Mouse (Mus musculus): ENCODE data around the gene Tagln2. TPM values are rescaled to one million over a fixed set of nuclear protein-coding genes. Genes with fewer than 3 reads are reported as not detected.
A peak's percentile ranks its signal among the peaks of the same experiment; 100 is the strongest.

The Tagln2 gene
- polyA plus RNA-seq, 1 experiment from 2014 or later = 609 TPM

DNA sequence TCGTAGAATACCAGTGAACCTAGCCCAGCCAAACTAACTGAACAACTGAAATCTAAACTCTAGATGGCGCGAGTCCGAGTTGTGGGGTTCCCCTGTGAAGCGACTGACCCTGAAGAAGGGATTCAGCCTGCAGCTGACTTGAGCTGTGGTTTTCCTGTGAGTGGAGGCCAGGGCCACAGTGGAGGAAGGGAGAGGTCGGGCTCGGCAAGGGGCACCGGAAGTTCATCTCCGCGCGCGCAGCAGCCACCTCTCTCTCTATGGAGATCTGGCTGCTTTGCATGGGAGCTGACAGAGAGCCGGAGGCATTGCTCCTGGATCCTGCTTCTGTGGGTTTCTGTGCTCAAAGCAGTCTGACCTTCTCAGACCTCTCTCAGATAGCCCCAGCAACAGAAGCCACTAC lies 13.1 kb downstream of the Tagln2 start:
- DNase-seq (ENCODE audit: low read depth, low spot score) (no peak), ATAC-seq (no peak)
- ChIA-PET CTCF (interaction anchor here (1.4 kb wide), 1 partner anchor 20 kb away, joined by 3 read pairs; no protein-coding TSS in a partner anchor), POLR2A (interaction anchor here (1.0 kb wide), 1 partner anchor 9 kb away, joined by 3 read pairs; no protein-coding TSS in a partner anchor)
- in situ Hi-C loops (cut with MboI; ENCODE audit: low pct_unique_long_range_greater_than_20kb) = loop anchor here (25.0 kb wide), 1 partner anchor 376 kb away; the partner anchor contains the start of genes Dcaf8 and Pex19
- TF ChIP-seq CTCF (IDR thresholded peaks at IDR 0.05) = no peak
- no peaks in the 10 kb centered on the region for H3K27me3 ChIP-seq

DNA sequence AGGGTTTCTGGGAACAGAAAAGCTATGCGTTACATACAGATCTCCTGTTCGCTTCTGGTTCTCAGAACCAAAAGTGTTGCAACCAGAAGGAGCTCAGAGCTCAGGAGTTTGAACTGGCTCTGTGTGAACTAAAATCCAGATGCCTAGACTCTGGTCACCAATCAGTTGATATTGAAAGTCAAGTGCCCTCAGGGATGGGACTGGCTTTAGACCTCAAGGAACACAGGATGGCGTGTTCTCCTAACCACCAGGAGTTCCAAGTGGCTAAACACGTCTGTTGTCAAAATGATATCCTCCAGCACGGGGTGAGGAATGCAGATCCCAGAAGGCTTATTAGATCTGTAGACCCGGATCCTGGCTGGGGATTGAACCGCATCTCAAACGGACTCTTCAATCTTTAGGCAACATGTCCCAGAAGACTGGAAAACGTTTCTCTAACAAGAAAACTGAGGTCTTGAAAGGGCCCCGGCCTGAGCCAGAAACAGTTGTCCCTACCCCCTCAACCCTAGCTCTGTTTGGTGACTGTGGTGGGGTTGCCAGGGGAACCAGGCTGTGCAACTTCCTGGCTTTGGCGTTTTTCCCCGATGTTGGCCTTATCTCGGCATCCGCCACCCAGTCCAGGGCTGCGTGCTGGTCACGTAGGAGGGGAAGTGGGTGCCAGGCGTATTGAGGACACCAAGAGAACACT lies 13.8 kb downstream of the Tagln2 start:
- no peak for DNase-seq (ENCODE audit: low read depth, low spot score)
- peak; percentile 36 for ATAC-seq
- CTCF ChIA-PET = interaction anchor here (0.9 to 1.4 kb wide), 3 partner anchors 13 to 32 kb away, joined by 3 to 4 read pairs (median 3); partner anchors contain the start of gene Igsf9
- in situ Hi-C loops (cut with MboI; ENCODE audit: low pct_unique_long_range_greater_than_20kb) = loop anchor here (25.0 kb wide), 1 partner anchor 376 kb away; the partner anchor contains the start of genes Dcaf8 and Pex19
- no peaks in the 10 kb centered on the region for H3K27me3 ChIP-seq
- POLR2A ChIA-PET = interaction anchor here (0.6 to 1.0 kb wide), 3 partner anchors 10 to 21 kb away, joined by 3 to 5 read pairs (median 4); partner anchors contain the start of gene Tagln2
- no peak for TF ChIP-seq CTCF (IDR thresholded peaks at IDR 0.05)

DNA sequence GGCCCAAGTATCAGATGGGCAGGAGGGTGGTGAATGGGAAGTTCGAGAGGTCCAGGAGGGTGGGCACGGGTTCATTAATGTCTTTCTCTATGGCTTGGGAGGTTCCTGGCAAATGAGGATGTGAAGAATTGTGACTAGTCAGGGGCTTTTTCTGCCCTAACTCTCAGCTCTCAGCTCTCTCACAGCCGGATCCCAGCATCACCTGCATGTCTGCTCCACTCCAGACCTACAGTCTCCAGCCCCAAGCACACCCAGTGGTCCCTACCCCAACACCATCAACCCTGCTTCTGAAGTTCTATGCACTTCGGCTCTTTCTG lies 14.3 kb downstream of the Tagln2 start:
- ChIA-PET CTCF (interaction anchor here (0.9 to 2.2 kb wide), 5 partner anchors 13 to 33 kb away, joined by 3 to 6 read pairs (median 4); partner anchors contain the start of gene Igsf9), POLR2A (interaction anchor here (0.7 kb wide), 1 partner anchor 22 kb away, joined by 4 read pairs; no protein-coding TSS in a partner anchor)
- no peak for ATAC-seq
- TF ChIP-seq CTCF (IDR thresholded peaks at IDR 0.05) = no peak
- in situ Hi-C loops (cut with MboI; ENCODE audit: low pct_unique_long_range_greater_than_20kb) = loop anchor here (25.0 kb wide), 1 partner anchor 377 kb away; the partner anchor contains the start of genes Dcaf8 and Pex19
- H3K27me3 ChIP-seq = no peaks in the 10 kb centered on the region
- no peak for DNase-seq (ENCODE audit: low read depth, low spot score)

DNA sequence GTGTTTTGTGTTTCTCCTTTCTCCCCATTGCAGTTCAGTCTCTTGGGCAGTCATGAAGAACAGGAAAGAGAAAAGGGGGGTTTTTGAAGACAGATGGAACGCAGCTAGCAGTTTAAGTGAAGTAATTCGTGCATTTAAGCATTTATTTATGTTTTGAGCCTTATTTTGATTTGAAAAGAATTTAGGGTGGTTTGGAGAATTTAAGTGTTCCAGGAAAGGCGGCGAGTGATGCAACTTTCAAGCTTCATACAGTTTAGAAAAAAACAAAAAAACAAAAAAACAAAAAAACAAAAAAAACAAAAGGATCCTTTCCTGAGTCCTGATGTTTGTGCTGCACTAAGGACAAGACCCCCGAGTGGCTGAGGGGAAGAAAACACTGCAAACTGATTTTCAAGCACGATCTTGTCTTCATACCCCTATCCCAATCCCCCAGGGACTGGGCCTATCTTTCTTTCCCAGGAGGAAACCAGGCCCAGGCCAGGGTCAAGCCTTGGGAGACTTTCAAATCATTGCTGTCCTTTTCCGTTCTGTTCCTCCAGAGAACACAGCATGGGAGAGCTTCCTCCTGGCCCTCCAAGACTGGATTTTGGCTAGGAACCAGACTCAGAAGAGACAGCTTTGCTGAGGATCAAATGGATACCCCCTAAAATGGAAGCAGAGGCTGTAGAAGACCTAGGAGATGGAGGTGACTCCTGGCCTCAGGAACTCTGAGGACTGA lies 14.9 kb downstream of the Tagln2 start:
- in situ Hi-C loops (cut with MboI; ENCODE audit: low pct_unique_long_range_greater_than_20kb) = loop anchor here (25.0 kb wide), 1 partner anchor 377 kb away; the partner anchor contains the start of genes Dcaf8 and Pex19
- DNase-seq (ENCODE audit: low read depth, low spot score) = no peak
- ChIA-PET CTCF (interaction anchor here (1.0 to 2.2 kb wide), 3 partner anchors 12 to 18 kb away, joined by 4 to 6 read pairs (median 4); no protein-coding TSS in a partner anchor), POLR2A (interaction anchor here (0.7 kb wide), 1 partner anchor 22 kb away, joined by 4 read pairs; no protein-coding TSS in a partner anchor)
- no peaks in the 10 kb centered on the region for H3K27me3 ChIP-seq
- no peak for ATAC-seq
- no peak for TF ChIP-seq CTCF (IDR thresholded peaks at IDR 0.05)

DNA sequence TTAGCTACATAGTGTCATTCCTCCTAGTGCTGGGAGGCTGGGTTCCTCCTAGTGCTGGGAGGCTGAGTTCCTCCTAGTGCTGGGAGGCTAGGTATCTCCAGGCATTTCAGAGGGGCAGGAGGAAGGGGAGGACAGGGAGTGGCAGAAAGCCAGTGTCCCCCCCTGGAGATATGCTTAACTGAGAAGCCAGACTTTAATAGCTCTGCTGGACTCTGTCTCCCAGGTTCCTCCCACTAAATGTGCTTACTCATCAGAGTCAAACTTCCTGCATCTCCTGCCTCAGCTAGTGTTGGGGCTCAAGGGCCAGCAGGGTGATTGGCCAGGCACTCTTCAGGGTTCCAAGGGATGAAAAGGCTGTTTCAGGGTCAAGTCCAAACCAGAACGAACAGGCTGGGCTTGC lies 15.5 kb downstream of the Tagln2 start:
- ChIA-PET POLR2A (no interaction called here), CTCF (interaction anchor here (1.3 to 2.2 kb wide), 2 partner anchors 13 to 17 kb away, joined by 4 to 6 read pairs; no protein-coding TSS in a partner anchor)
- DNase-seq (ENCODE audit: low read depth, low spot score) (no peak), ATAC-seq (no peak)
- no peaks in the 10 kb centered on the region for H3K27me3 ChIP-seq
- in situ Hi-C loops (cut with MboI; ENCODE audit: low pct_unique_long_range_greater_than_20kb) = loop anchor here (25.0 kb wide), 1 partner anchor 378 kb away; the partner anchor contains the start of genes Dcaf8 and Pex19
- no peak for TF ChIP-seq CTCF (IDR thresholded peaks at IDR 0.05)

DNA sequence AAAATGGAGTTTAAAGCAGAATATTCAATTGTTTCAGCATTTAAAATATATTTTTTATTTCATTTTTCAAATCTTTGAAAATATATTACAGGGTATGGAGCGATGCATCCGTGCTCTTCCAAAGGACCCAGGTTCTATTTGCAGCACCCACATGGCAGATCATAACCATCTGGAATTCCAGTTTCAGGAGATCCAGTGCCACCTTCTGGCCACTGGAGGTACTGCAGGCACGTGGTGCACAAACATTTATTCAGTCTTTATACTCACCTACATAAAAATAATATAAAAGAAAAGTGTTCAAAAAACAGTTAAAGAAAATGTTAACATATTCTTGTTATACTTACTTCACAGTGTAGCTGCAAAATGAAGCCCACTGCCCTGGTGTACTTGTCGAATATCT lies 18.2 kb downstream of the Tagln2 start:
- CTCF ChIA-PET = interaction anchor here (3.1 kb wide), 1 partner anchor 10 kb away, joined by 13 read pairs; no protein-coding TSS in a partner anchor
- H3K27me3 ChIP-seq = no peaks in the 10 kb centered on the region
- ATAC-seq (no peak), DNase-seq (ENCODE audit: low read depth, low spot score) (no peak)
- peak; percentile 77 for TF ChIP-seq CTCF (IDR thresholded peaks at IDR 0.05)
- in situ Hi-C loops (cut with MboI; ENCODE audit: low pct_unique_long_range_greater_than_20kb) = loop anchor here (25.0 kb wide), 1 partner anchor 381 kb away; the partner anchor contains the start of genes Dcaf8 and Pex19
- POLR2A ChIA-PET = no interaction called here

DNA sequence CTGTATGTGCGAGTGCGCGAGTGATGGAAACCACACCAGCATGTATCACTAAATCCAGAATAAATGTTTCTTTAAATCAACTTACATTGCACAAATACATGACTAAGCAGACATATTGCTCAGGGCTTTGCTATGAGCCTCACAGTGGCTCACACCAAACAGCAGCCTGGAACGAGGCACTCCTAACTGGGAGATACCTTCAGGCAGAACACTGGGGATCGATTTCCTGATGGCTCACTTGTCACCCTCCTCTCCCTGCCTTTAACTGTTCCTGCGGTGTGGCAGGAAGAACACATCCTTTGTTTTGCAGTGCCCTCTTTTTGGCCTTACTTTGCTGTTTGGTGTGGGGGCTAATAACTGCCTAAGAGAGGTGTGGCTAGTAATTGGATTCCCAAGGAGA lies 19.8 kb downstream of the Tagln2 start:
- in situ Hi-C loops (cut with MboI; ENCODE audit: low pct_unique_long_range_greater_than_20kb) = loop anchor here (10.0 to 25.0 kb wide), 2 partner anchors 115 to 382 kb away; partner anchors contain the start of genes Dcaf8, Dusp23 and Pex19
- peaks cover 5% of the 10 kb centered on the region for H3K27me3 ChIP-seq
- ATAC-seq (no peak), DNase-seq (ENCODE audit: low read depth, low spot score) (no peak)
- CTCF ChIA-PET = interaction anchor here (0.8 to 3.1 kb wide), 3 partner anchors 9 to 17 kb away, joined by 3 to 13 read pairs (median 4); no protein-coding TSS in a partner anchor
- POLR2A ChIA-PET = no interaction called here
- no peak for TF ChIP-seq CTCF (IDR thresholded peaks at IDR 0.05)

DNA sequence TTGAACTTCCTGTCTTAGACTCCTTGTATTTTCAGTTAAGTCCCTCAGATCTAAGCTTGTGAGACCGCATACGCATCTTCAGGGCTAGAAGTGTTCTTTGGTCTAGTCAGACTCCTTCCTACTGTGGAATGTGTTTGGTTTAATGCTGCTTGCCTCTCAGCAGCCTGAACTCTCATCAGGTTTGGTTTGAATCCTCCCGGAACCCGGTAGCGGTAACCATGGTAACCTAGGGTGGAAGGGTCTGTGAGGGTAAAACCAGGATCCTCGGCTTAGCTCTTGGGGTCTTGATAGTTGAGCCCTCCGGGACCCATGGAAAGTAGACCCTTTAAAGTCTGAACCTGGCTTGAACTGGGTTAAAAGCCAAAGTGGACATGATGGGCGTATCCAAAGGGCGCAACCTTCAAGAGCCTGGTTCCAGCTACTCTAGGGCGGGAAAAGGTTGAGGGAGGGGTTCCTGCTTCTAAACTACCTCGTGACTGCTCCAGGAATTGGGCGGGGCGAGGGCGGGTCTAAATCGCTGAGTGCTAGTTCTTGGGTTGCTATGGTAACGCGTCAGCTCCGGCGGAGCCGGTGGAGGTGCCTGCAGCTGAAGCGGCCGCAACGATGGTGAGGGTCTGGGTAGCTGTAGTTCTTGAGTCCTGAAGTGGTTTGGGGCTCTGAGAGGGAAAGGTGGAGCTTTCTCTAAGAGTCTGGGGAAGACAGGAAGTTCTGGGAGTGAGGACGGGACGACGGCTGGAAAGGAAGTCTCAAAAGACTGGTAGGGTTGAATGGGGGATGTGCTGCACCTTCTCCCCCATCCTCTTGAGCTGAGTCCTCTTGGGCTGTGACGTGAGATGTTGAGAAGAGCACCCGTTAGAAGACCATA lies 21.0 kb downstream of the Tagln2 start, which contains the start of gene Cfap45:
Cfap45 (plus strand) TSS at position 226 of the 865 bp plus-strand sequence.
- no peak for TF ChIP-seq CTCF (IDR thresholded peaks at IDR 0.05)

DNA sequence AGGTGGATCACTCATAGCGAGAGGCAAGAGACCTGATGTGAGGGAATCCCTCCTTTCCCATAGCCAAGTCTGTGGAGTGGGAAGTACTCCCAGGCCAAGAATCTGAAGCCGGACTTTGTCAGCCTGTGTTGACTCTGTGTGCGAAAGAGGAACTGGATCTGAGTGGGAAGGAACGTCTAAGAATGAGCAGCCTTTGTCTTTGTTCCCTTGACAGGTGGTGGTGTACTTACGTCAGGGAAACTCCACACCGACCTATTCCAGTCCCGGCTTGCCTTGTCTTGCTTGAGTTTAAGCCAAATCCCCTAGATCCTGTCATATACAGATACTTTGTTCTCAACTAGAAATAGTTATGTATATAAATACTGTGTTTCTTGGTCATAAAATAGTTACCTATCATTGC lies 22.7 kb downstream of the Tagln2 start:
- in situ Hi-C loops (cut with MboI; ENCODE audit: low pct_unique_long_range_greater_than_20kb) = loop anchor here (10.0 to 25.0 kb wide), 2 partner anchors 112 to 385 kb away; partner anchors contain the start of genes Dcaf8, Dusp23 and Pex19
- no peak for TF ChIP-seq CTCF (IDR thresholded peaks at IDR 0.05)
- ATAC-seq (no peak), DNase-seq (ENCODE audit: low read depth, low spot score) (no peak)
- peaks cover 8% of the 10 kb centered on the region for H3K27me3 ChIP-seq
- ChIA-PET CTCF (no interaction called here), POLR2A (no interaction called here)

More for the DNA sequence above, 21.0 kb downstream of the Tagln2 start, which contains the start of gene Cfap45:
- no peak for DNase-seq (ENCODE audit: low read depth, low spot score)
- peaks cover 8% of the 10 kb centered on the region for H3K27me3 ChIP-seq
- ChIA-PET POLR2A (no interaction called here), CTCF (interaction anchor here (0.8 to 3.1 kb wide), 5 partner anchors 8 to 23 kb away, joined by 3 to 13 read pairs (median 4); no protein-coding TSS in a partner anchor)
- no peak for ATAC-seq
- in situ Hi-C loops (cut with MboI; ENCODE audit: low pct_unique_long_range_greater_than_20kb) = loop anchor here (10.0 to 25.0 kb wide), 2 partner anchors 114 to 384 kb away; partner anchors contain the start of genes Dcaf8, Dusp23 and Pex19
